17 mouse cellular contexts compared by ENCODE assay signal in the genomic region with DNA sequence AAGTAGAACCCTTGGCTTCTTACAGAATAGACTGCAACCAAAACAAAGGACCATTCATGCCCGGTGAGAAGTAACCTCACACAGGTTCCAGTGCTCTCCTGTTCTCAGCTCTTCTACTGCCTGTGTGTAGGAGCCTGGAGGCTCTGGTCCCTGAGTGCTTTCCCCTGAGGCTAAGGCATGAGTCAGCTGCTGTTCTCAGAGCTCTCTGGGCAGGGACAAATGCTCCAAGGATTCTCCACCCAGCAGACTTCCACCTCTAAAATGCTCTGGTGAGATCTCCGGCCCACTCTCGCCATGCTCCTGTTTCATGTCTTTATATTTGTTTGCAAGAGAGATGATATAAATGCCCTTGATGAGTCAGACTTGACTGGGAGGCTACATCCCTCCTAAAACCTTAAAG.
A peak's percentile ranks its signal among the peaks of the same experiment; 100 is the strongest.
DNase-seq lines count a peak whose midpoint lies in the region; ATAC-seq lines count a peak whose summit lies in the region.
"Had no signal": no experiment of that assay in that cellular context is flagged by ENCODE, and none has a peak within 500 bp of the region (broad histone marks: within the 10 kb centered on the region; RNA-seq: fewer than 3 reads in every experiment).

No protein-coding gene starts in this region.

- no peak for ATAC-seq in inflammation-experienced regulatory T-cells, adult 6 months
- ATAC-seq: forebrain, embryonic 13.5 days; intestine, embryonic 16.5 days; midbrain, embryonic 15.5 days had no signal

- intact Hi-C loops in heart, postnatal 36 days (cut with DNase I): no loop called here

- DNase-seq in adrenal gland, adult (ENCODE audit: inconsistent age in 2 of 2, low spot score in 1 of 2): peak; percentile 50 to 61
- DNase-seq in adrenal gland, postnatal 10 days: no peak
- peak; percentile 83 for DNase-seq in heart, adult 11 months
- DNase-seq in heart, postnatal 36 days: no peak
- peak; percentile 47 for DNase-seq in 3T3-L1 (ENCODE audit: low read depth, low spot score)
- DNase-seq in adrenal gland, postnatal 36 days: peak; percentile 33 to 43
- DNase-seq in spleen, adult 12 weeks (ENCODE audit: low spot score): no peak
- DNase-seq: cerebellum, adult 11-12 months; cerebellum, postnatal 10 days; gastrocnemius, postnatal 36 days; kidney, adult 9 months; kidney, postnatal 14 days; lung, postnatal 4 days had no signal

Comparison
In these comparisons a context has a peak if more than half of its experiments do, and no peak if none do; other contexts are left out.
1. DNase-seq: peak in adrenal gland, adult (2 of 2), heart, adult 11 months (single experiment), 3T3-L1 (single experiment) and adrenal gland, postnatal 36 days (2 of 2); none in adrenal gland, postnatal 10 days (single experiment), heart, postnatal 36 days (0 of 2) and spleen, adult 12 weeks (single experiment).